Mouse (Mus musculus) brain, embryonic 14.5 days (tissue): ENCODE data around the gene Hoxc4.

Experiments
- CTCF ChIP-seq: fragments of 200-500 bp; IDR thresholded peaks from 2 replicates; pipeline ENCODE4 v1.5.1; 2012; ENCODE audit warnings: inconsistent platforms, mild to moderate bottlenecking, moderate library complexity, borderline replicate concordance; ENCODE audit not compliant: insufficient read depth, insufficient read length; ENCODE audit errors: extremely low read depth
- POLR2A ChIP-seq: fragments of 200-500 bp; IDR thresholded peaks from 2 replicates; pipeline ENCODE4 v1.6.1; 2012; ENCODE audit warnings: mild to moderate bottlenecking, inconsistent platforms, borderline replicate concordance; ENCODE audit not compliant: poor library complexity, insufficient read depth, insufficient read length, severe bottlenecking; ENCODE audit errors: extremely low read depth

DNA sequence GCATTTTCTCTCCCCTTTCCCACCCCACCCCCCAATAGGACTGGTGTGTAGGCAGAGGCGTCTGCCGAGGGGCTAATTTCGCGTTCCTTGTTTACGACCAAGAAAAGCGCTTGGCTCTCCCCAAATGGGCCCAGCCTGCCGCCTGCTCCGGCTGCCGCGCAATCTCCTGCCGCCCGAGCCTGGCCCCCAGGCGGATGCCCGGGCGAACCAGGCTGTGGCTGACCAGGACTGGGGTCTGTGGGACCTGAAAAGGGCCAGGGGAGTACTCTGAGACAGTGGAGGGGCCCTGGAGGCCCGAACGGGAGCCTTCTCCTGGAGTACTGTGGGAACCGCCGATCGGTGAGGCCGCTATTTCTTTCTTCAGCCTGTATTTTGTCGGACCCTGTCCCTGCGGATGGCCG, 18.2 kb upstream of the Hoxc4 start:
- no peak for TF ChIP-seq CTCF
- no peak for TF ChIP-seq POLR2A
